Mouse (Mus musculus) spleen, postnatal 0 days (tissue): ENCODE data around the gene Cyp2r1. TPM values are rescaled to one million over a fixed set of nuclear protein-coding genes. Genes with fewer than 3 reads are reported as not detected.

ENCODE experiments used
- polyA plus RNA-seq: library from polyadenylated mRNA; unstranded; fragments of >200 nt; fragmentation: Nextera tagmentation; extraction: Ambion mirVana; gene quantifications from 2 replicates; pipeline ENCODE4 v1.2.1, GENCODE M21; 2015

Cyp2r1 gene
- polyA plus RNA-seq: 1.2 and 1.3 TPM in 2 replicates

DNA sequence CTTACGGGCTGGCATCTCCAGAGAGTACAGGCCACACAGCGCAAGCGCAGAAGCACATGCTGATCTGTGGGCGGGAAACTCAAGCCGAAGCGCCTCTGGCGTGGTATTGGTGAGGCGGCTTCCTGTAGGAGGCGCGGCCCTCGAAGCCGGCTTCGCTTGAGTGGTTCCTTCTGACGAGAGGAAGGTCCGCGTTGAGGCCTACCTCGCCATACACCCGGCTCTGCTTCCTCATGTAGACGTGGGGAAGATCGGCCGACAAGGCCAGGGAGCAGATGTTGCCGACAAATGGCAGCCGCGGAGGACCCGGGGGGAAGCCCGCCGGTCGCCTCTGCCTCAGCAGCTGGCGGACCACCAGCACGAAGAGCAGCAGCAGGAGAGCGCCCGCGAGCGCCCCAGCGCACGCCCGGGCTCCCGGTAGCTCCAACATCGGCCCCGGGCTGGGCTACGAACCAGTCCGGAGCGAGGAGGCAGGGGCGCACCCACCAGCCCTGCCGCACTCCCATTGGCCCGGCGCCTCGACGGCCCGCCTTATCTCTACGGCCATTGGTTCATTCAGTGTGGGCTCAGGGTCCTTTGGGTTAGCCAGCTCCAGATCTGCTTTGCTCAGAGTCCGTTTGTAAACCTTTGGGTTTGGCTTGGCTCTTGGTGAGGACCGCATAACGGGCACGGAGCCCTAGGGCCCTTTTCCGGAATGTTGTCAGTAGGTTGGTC is at the start of gene Cyp2r1:
Gene Cyp2r1, minus strand, starts transcription at position 442 of the 711 bp plus-strand sequence.

Other genes starting within 250 kb of the Cyp2r1 start
- gene Pde3b, start 147.7 kb downstream of the Cyp2r1 start, polyA plus RNA-seq: 2.4 TPM in 2 replicates
- gene Calca, start 73.4 kb upstream of the Cyp2r1 start, polyA plus RNA-seq: 1.1 and 2.0 TPM in 2 replicates
- gene Calcb, start 155.7 kb upstream of the Cyp2r1 start, polyA plus RNA-seq: not detected in 2 replicates
- gene Insc, start 180.7 kb upstream of the Cyp2r1 start, polyA plus RNA-seq: 0.32 and 0.70 TPM in 2 replicates